Mouse (Mus musculus): Measurements from ENCODE around the gene Bglap. TPM values are rescaled to one million over a fixed set of nuclear protein-coding genes. Genes with fewer than 3 reads are reported as not detected.

Gene Bglap
- polyA plus RNA-seq, 1 experiment from 2014 or later = not detected

DNA sequence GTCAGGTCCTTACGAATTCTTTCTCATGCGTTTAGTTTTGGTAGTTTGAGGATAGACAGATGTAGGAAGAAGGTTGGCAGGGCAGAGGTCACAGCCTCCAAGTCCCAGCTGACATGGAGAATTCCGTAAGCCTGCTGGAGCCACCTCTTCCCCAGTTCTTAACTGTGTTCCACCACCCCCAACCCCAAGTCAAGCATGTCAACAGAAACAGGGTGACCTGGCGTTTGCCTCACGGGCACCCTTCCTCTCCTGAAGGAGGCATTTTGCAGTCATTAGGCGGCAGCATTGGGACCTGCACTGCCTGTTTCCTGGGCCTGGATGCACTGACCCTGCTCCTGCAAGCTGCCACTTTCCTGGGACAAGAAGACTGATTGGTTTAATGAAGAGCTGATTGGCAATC lies 33.8 kb upstream of the Bglap start:
- no peak for DNase-seq (ENCODE audit: low spot score)
- Histone ChIP-seq H3K4me1 (replicated peaks; ENCODE audit: control insufficient read depth, insufficient read depth, low read length) (no peaks in the 10 kb centered on the region), H3K4me3 (ENCODE audit: low read depth, low read length) (no peak overlapping the region), H3K4me2 (replicated peaks; ENCODE audit: low read depth, low read length) (no peak overlapping the region), H3K27ac (ENCODE audit: low read depth, low read length) (no peak overlapping the region), H3K9me3 (ENCODE audit: control insufficient read depth, low read length) (no peaks in the 10 kb centered on the region), H3K27me3 (ENCODE audit: control insufficient read depth, insufficient read depth, low read length) (no peaks in the 10 kb centered on the region), H3K9ac (ENCODE audit: low read depth, low read length) (no peak overlapping the region), H3K36me3 (ENCODE audit: control insufficient read depth, insufficient read depth, low read length) (peaks cover 5% of the 10 kb centered on the region; the same call in 1 of the 2 replicates)
- ATAC-seq (ENCODE audit: low FRiP score) = no peak
- 80% methylated on average over 6 of the region's 6 CpGs for WGBS

DNA sequence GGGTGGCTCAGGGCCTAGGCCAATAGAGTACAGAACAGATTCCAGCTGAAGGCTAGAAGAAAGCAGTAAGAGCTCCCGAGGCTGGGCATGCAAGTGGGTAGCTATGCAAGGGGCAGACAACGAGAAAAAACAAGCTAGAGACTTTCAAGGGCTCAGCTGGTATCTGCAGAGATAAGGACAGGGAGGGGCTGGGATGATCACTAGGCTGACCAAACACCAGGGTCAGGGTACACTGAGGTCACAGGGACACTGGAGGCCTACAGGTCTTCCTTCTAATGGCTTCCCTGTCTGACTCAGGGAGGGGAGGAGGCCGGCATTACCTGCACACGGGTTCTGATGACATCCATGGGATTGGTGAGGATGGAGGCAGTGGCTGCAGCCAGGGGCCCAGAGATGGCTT lies 31.4 kb upstream of the Bglap start:
- Histone ChIP-seq H3K4me2 (replicated peaks; ENCODE audit: low read depth, low read length) (no peak overlapping the region), H3K27ac (ENCODE audit: low read depth, low read length) (no peak overlapping the region), H3K27me3 (ENCODE audit: control insufficient read depth, insufficient read depth, low read length) (no peaks in the 10 kb centered on the region), H3K4me3 (ENCODE audit: low read depth, low read length) (no peak overlapping the region), H3K9ac (ENCODE audit: low read depth, low read length) (no peak overlapping the region), H3K9me3 (ENCODE audit: control insufficient read depth, low read length) (no peaks in the 10 kb centered on the region), H3K36me3 (ENCODE audit: control insufficient read depth, insufficient read depth, low read length) (peaks cover 5% of the 10 kb centered on the region), H3K4me1 (replicated peaks; ENCODE audit: control insufficient read depth, insufficient read depth, low read length) (no peaks in the 10 kb centered on the region)
- ATAC-seq (ENCODE audit: low FRiP score) (no peak), DNase-seq (ENCODE audit: low spot score) (no peak)
- 92% methylated on average over 4 of the region's 4 CpGs for WGBS

DNA sequence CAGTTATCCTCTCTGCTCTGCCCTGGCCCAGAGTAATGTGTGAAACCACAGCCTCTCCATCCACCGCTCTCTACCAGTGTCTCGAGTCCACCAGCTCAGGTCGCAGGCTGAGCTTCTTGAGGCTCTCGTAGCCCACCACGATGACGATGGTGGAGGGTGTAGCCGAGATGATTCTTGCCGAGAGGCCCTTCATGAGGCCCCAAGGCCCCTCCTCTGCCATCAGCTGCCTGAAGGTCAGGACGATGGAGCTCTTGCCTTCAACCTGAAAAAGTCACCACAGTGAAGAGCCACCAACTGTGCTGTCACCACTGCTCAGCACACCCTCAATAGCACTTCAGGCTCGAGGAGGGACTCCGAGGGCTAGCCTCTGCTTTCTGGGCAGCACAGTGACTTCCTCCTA lies 28.4 kb upstream of the Bglap start:
- peaks cover 3% of the 10 kb centered on the region for H3K36me3 ChIP-seq (ENCODE audit: control insufficient read depth, insufficient read depth, low read length)

DNA sequence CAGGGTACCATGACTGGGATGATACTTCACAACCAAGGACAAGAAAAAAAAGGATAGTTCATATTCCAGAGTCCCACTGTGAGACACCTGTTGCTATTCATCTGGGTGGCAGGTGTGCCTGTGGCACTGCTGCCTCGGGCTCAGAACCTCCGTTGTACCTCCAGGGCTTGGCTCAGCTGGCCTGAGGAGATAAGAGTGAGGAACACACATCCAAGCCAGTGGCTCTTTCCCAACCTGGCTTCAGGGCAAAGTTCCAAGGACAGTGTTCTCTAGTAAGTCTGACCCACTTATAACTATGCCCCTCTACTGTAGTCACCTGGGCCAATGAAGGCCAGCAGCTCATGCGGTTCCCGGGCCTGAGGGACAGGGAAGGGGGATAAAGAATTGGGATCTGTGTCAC lies 27.4 kb upstream of the Bglap start:
- 90% methylated on average over 4 of the region's 4 CpGs for WGBS
- H3K4me2 ChIP-seq (replicated peaks; ENCODE audit: low read depth, low read length) = no peak overlapping the region
- peaks cover 2% of the 10 kb centered on the region for H3K4me1 ChIP-seq (replicated peaks; ENCODE audit: control insufficient read depth, insufficient read depth, low read length)
- no peaks in the 10 kb centered on the region for H3K9me3 ChIP-seq (ENCODE audit: control insufficient read depth, low read length)
- no peak for DNase-seq (ENCODE audit: low spot score)
- H3K27me3 ChIP-seq (ENCODE audit: control insufficient read depth, insufficient read depth, low read length) = no peaks in the 10 kb centered on the region
- ATAC-seq (ENCODE audit: low FRiP score) = no peak
- H3K27ac ChIP-seq (ENCODE audit: low read depth, low read length) = no peak overlapping the region
- H3K9ac ChIP-seq (ENCODE audit: low read depth, low read length) = no peak overlapping the region
- peaks cover 1% of the 10 kb centered on the region for H3K36me3 ChIP-seq (ENCODE audit: control insufficient read depth, insufficient read depth, low read length)
- H3K4me3 ChIP-seq (ENCODE audit: low read depth, low read length) = no peak overlapping the region

More for the DNA sequence above, 28.4 kb upstream of the Bglap start:
- ATAC-seq (ENCODE audit: low FRiP score) (no peak), DNase-seq (ENCODE audit: low spot score) (no peak)
- 94% methylated on average over 11 of the region's 11 CpGs for WGBS
- Histone ChIP-seq H3K4me3 (ENCODE audit: low read depth, low read length) (no peak overlapping the region), H3K4me2 (replicated peaks; ENCODE audit: low read depth, low read length) (no peak overlapping the region), H3K9me3 (ENCODE audit: control insufficient read depth, low read length) (no peaks in the 10 kb centered on the region), H3K27ac (ENCODE audit: low read depth, low read length) (no peak overlapping the region), H3K9ac (ENCODE audit: low read depth, low read length) (no peak overlapping the region), H3K27me3 (ENCODE audit: control insufficient read depth, insufficient read depth, low read length) (no peaks in the 10 kb centered on the region), H3K4me1 (replicated peaks; ENCODE audit: control insufficient read depth, insufficient read depth, low read length) (peaks cover 2% of the 10 kb centered on the region)

DNA sequence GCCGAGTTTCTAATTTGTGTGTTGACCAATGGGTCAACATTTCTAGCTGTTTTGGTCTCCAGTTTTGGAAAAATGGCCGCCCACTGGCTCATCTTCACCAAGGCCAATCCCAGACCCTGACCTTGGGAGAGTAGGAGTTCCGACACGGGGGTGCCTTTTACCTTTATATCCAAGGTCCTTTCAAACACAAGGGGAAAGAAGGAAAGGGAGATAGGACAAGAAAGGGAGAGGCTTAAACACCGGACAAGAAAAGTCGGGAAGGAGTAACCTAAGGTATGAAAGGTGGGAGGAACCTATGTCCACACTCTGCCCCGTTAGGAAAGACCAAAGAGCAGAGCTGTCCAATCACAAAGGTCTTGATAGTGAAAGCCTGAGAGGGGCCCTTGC lies 26.4 kb upstream of the Bglap start:
- DNase-seq (ENCODE audit: low spot score) (no peak), ATAC-seq (ENCODE audit: low FRiP score) (no peak)
- Histone ChIP-seq H3K4me2 (replicated peaks; ENCODE audit: low read depth, low read length) (peak overlapping the region; percentile 74), H3K4me1 (replicated peaks; ENCODE audit: control insufficient read depth, insufficient read depth, low read length) (peaks cover 2% of the 10 kb centered on the region), H3K4me3 (ENCODE audit: low read depth, low read length) (peak overlapping the region; percentile 65; the same call in 1 of the 2 replicates), H3K9ac (ENCODE audit: low read depth, low read length) (peak overlapping the region; percentile 90; the same call in 1 of the 2 replicates), H3K36me3 (ENCODE audit: control insufficient read depth, insufficient read depth, low read length) (no peaks in the 10 kb centered on the region; the same call in none of the 2 replicates), H3K9me3 (ENCODE audit: control insufficient read depth, low read length) (no peaks in the 10 kb centered on the region), H3K27ac (ENCODE audit: low read depth, low read length) (no peak overlapping the region), H3K27me3 (ENCODE audit: control insufficient read depth, insufficient read depth, low read length) (no peaks in the 10 kb centered on the region)
- WGBS = 27% methylated on average over 7 of the region's 7 CpGs

DNA sequence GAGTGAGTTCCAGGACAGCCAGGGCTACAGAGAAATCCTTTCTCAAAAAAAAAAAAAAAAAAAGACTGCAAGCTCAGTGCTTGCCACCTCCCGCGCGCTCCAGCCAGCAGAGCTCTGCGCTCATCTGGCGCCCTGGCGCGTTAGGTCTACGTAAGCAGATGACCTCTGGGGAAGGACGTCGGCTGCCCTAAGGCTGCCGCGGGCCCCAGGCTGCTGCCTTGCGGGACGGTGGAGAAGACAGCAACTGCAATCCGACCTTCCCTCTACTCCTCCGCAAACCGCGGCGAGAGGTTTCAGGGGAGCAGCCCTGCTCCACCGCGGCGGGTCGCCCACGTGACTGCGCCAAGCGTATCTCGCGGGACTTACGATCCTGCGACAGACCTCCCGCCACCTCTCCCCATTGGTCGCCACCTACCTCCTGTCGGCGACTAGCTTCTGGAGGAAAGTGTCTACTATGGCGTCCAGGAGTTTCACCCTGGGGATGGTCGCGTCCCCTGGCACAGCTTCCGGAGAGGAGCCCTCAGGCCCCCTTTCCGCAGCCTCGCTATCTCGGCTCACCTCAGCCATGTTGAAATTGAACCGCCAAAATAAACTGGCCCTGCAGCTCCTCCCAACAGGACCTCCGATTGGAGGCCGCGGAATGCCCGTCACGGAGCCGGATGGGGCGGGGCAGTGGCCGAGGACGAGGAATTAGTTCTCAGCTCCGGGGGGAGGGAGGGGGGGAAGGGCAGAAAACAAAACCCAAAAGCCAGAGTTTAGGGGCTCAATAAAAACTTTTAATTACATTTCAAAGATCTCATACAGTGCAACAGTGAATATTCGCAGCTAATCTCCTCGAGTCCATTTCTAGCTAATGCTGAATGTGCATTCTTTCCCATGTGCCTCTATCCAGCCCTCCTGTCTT lies 25.7 kb upstream of the Bglap start, which contains the start of gene Pmf1:
Gene Pmf1 (minus strand): TSS at position 591 of the 904 bp plus-strand sequence.
- H3K36me3 ChIP-seq (ENCODE audit: control insufficient read depth, insufficient read depth, low read length) = no peaks in the 10 kb centered on the region; the same call in none of the 2 replicates
- peak within 1 kb of the TSS; percentile 74 for H3K4me2 ChIP-seq (replicated peaks; ENCODE audit: low read depth, low read length)
- peak within 1 kb of the TSS; percentile 65 for H3K4me3 ChIP-seq (ENCODE audit: low read depth, low read length)
- H3K4me1 ChIP-seq (replicated peaks; ENCODE audit: control insufficient read depth, insufficient read depth, low read length) = peaks cover 2% of the 10 kb centered on the region
- H3K9ac ChIP-seq (ENCODE audit: low read depth, low read length) = peak within 1 kb of the TSS; percentile 90
- H3K27ac ChIP-seq (ENCODE audit: low read depth, low read length) = peak within 1 kb of the TSS; percentile 82
- ATAC-seq (ENCODE audit: low FRiP score) = peak; percentile 94
- no peaks in the 10 kb centered on the region for H3K27me3 ChIP-seq (ENCODE audit: control insufficient read depth, insufficient read depth, low read length)
- no peaks in the 10 kb centered on the region for H3K9me3 ChIP-seq (ENCODE audit: control insufficient read depth, low read length)
- under 1% methylated on average over 54 of the region's 54 CpGs for WGBS
- peak; percentile 89 for DNase-seq (ENCODE audit: low spot score)

DNA sequence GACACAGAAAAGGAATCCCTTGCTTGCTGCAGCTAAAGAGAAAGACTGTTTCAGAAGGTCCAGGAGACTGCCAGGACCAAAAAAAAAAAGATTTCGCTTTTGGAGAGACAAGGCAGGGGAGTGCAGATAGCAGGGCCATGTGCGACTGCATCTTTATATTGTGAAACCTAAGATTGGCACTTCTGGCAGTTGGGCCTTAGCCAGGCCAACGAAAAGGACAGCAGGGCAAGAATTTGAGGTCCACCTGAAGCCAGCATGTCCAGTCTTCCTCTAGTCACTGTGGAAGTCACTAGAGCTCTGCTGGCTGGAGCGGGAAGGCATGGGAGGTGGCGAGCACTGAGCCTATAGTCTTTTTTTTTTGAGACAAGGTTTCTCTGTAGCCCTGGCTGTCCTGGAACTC lies 24.7 kb upstream of the Bglap start:
- DNase-seq (ENCODE audit: low spot score) = no peak
- ATAC-seq (ENCODE audit: low FRiP score) = no peak
- Histone ChIP-seq H3K9ac (ENCODE audit: low read depth, low read length) (peak overlapping the region; percentile 90; the same call in 1 of the 2 replicates), H3K36me3 (ENCODE audit: control insufficient read depth, insufficient read depth, low read length) (peaks cover under 1% of the 10 kb centered on the region), H3K4me1 (replicated peaks; ENCODE audit: control insufficient read depth, insufficient read depth, low read length) (peaks cover 2% of the 10 kb centered on the region), H3K4me2 (replicated peaks; ENCODE audit: low read depth, low read length) (peak overlapping the region; percentile 74), H3K4me3 (ENCODE audit: low read depth, low read length) (peak overlapping the region; percentile 65), H3K9me3 (ENCODE audit: control insufficient read depth, low read length) (no peaks in the 10 kb centered on the region), H3K27ac (ENCODE audit: low read depth, low read length) (no peak overlapping the region), H3K27me3 (ENCODE audit: control insufficient read depth, insufficient read depth, low read length) (no peaks in the 10 kb centered on the region)
- 61% methylated on average over 5 of the region's 5 CpGs for WGBS

DNA sequence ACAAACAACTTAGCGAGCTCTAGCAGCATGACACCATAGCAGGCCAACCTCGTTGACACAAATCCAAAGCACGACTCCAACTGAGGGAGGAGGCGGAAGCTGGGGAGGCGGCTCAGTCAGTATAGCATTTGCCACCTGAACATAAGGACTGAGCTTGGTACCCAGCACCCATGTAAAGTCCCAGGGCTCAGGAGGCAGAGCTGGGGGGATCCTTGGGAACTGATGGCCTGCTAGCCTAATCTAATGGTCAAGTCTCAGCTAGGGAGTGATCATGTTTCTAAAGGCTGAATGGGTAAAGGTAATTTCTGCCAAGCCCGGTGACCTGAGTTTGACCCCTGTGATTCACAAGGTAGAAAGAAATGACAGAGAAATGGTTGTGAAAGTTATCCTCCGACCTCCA lies 23.3 kb upstream of the Bglap start:
- Histone ChIP-seq H3K9ac (ENCODE audit: low read depth, low read length) (no peak overlapping the region), H3K4me1 (replicated peaks; ENCODE audit: control insufficient read depth, insufficient read depth, low read length) (peaks cover 2% of the 10 kb centered on the region), H3K27ac (ENCODE audit: low read depth, low read length) (no peak overlapping the region), H3K9me3 (ENCODE audit: control insufficient read depth, low read length) (no peaks in the 10 kb centered on the region), H3K4me3 (ENCODE audit: low read depth, low read length) (no peak overlapping the region), H3K36me3 (ENCODE audit: control insufficient read depth, insufficient read depth, low read length) (peaks cover 2% of the 10 kb centered on the region; the same call in 1 of the 2 replicates), H3K27me3 (ENCODE audit: control insufficient read depth, insufficient read depth, low read length) (no peaks in the 10 kb centered on the region), H3K4me2 (replicated peaks; ENCODE audit: low read depth, low read length) (no peak overlapping the region)
- DNase-seq (ENCODE audit: low spot score) = no peak
- 62% methylated on average over 7 of the region's 7 CpGs for WGBS
- ATAC-seq (ENCODE audit: low FRiP score) = no peak

DNA sequence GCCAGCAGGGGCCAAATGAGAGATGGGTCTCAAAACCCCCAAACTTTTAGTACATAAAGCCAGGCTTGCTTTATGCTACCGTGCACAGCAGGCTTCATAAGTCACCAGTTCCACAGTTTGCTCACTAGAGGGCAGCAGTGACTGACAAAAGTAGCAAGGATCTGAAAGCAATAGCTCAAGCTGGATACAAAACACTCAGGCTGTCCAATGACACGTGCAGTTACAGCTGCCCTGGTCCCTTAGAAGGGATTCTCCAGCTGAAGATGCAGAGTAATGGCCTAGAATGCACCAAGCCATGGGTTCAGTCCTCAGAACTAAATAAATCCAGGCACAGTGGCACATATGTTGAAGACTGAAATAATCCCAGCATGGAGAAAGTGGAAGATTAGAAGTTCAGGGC lies 22.8 kb upstream of the Bglap start:
- Histone ChIP-seq H3K36me3 (ENCODE audit: control insufficient read depth, insufficient read depth, low read length) (0 out of 2 replicates have a peak, but pooled peaks cover 2% of the 10 kb centered on the region), H3K4me1 (replicated peaks; ENCODE audit: control insufficient read depth, insufficient read depth, low read length) (peaks cover 2% of the 10 kb centered on the region), H3K27ac (ENCODE audit: low read depth, low read length) (no peak overlapping the region), H3K9me3 (ENCODE audit: control insufficient read depth, low read length) (no peaks in the 10 kb centered on the region), H3K27me3 (ENCODE audit: control insufficient read depth, insufficient read depth, low read length) (no peaks in the 10 kb centered on the region), H3K4me3 (ENCODE audit: low read depth, low read length) (no peak overlapping the region), H3K9ac (ENCODE audit: low read depth, low read length) (no peak overlapping the region), H3K4me2 (replicated peaks; ENCODE audit: low read depth, low read length) (no peak overlapping the region)
- ATAC-seq (ENCODE audit: low FRiP score) = no peak; the same call in 1 of the 2 replicates
- peak; percentile 85 for DNase-seq (ENCODE audit: low spot score)
- WGBS = 0% methylated on average over 2 of the region's 2 CpGs
